Mouse (Mus musculus): ENCODE data around the gene Pex16.

DNA sequence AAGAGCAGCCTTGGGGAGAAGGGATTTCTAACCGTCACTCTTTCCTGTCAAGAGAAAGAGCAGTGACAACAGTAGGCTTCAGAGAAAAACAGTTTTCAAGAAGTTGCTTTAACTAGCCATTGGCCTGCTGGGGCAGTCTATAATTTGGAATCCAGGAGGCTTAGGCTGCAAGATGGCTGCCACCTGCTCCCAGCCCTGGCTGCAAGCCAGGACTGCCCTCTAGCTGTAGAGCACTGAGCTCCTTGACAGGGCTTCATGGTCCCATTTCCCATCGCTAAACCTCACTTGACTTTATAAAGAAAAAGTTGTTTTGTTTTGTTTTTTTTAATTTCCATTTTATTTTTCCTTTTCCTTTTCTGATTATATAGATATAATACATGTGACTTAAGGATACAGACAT lies 43.1 kb upstream of the Pex16 start:
- no peak for TF ChIP-seq POLR2A (IDR thresholded peaks at IDR 0.05; ENCODE audit: low read depth, low read length)
- no peak for TF ChIP-seq CTCF (conservative IDR thresholded peaks at IDR 0.05; ENCODE audit: insufficient read depth, insufficient read length, low read depth, low read length)

Data from kidney, adult 2 months (tissue).